Mouse (Mus musculus) cerebellum, adult 2 months (tissue): ENCODE data around the gene Stmn3.

ENCODE experiments used
- CTCF ChIP-seq: fragments of 200-500 bp; IDR thresholded peaks from 2 replicates; pipeline ENCODE4 v1.5.1; 2011; ENCODE audit warnings: low read depth, mild to moderate bottlenecking, control low read depth, low read length, moderate library complexity, borderline replicate concordance; ENCODE audit not compliant: insufficient read depth
- POLR2A ChIP-seq: fragments of 200-500 bp; IDR thresholded peaks from 2 replicates; pipeline ENCODE4 v1.6.1; 2011; ENCODE audit warnings: low read length, control low read depth, borderline replicate concordance; ENCODE audit not compliant: insufficient read depth

- TF ChIP-seq POLR2A (no peak), CTCF (no peak)
Measured at GRCm38 (mm10) chr2:181279968-181280367, 34.3 kb downstream of the Stmn3 start.
